Mouse (Mus musculus): Measurements from ENCODE around the gene Med16. TPM values are rescaled to one million over a fixed set of nuclear protein-coding genes. Genes with fewer than 3 reads are reported as not detected.
"Not testable (repeated sequence)": the region's sequence is repeated elsewhere in the genome, so short reads cannot be mapped to it uniquely, and the experiment has no call there.

Gene Med16
- total RNA-seq, 1 experiment from 2014 or later = 19.3 TPM

GRCm38 (mm10) chr10:79889386-79889785 lies 19.3 kb downstream of the Med16 start:
- peak; percentile 19; the same call in 1 of the 2 replicates for ATAC-seq (replicated peaks; ENCODE audit: low read depth, poor library complexity, severe bottlenecking)

GRCm38 (mm10) chr10:79886611-79887010 lies 22.1 kb downstream of the Med16 start:
- ATAC-seq (replicated peaks; ENCODE audit: low read depth, poor library complexity, severe bottlenecking) = no peak

GRCm38 (mm10) chr10:79886054-79886453 lies 22.7 kb downstream of the Med16 start, which contains the start of gene Elane:
Elane (plus strand) TSS chr10:79886247.
- ATAC-seq (replicated peaks; ENCODE audit: low read depth, poor library complexity, severe bottlenecking) = peak; percentile 24

- ATAC-seq (replicated peaks; ENCODE audit: low read depth, poor library complexity, severe bottlenecking) = not testable (repeated sequence)
Measured at GRCm38 (mm10) chr10:79884938-79885337, 23.8 kb downstream of the Med16 start.

- ATAC-seq (replicated peaks; ENCODE audit: low read depth, poor library complexity, severe bottlenecking) = peak; percentile 31; the same call in 1 of the 2 replicates
Measured at GRCm38 (mm10) chr10:79884446-79884845, 24.3 kb downstream of the Med16 start.

- peak; percentile 34 for ATAC-seq (replicated peaks; ENCODE audit: low read depth, poor library complexity, severe bottlenecking)
Measured at GRCm38 (mm10) chr10:79883297-79884084, 25.2 kb downstream of the Med16 start.

- peak; percentile 23; the same call in 1 of the 2 replicates for ATAC-seq (replicated peaks; ENCODE audit: low read depth, poor library complexity, severe bottlenecking)
Measured at GRCm38 (mm10) chr10:79881981-79882380, 26.7 kb downstream of the Med16 start.

- ATAC-seq (replicated peaks; ENCODE audit: low read depth, poor library complexity, severe bottlenecking) = no peak
Measured at GRCm38 (mm10) chr10:79880721-79881120, 28.0 kb downstream of the Med16 start.

- no peak for ATAC-seq (replicated peaks; ENCODE audit: low read depth, poor library complexity, severe bottlenecking)
Measured at GRCm38 (mm10) chr10:79879527-79879926, 29.2 kb downstream of the Med16 start.

- peak; percentile 59 for ATAC-seq (replicated peaks; ENCODE audit: low read depth, poor library complexity, severe bottlenecking)
Measured at GRCm38 (mm10) chr10:79877757-79878156, 31.0 kb downstream of the Med16 start.

- peak; percentile 34 for ATAC-seq (replicated peaks; ENCODE audit: low read depth, poor library complexity, severe bottlenecking)
Measured at GRCm38 (mm10) chr10:79877174-79877573, 31.5 kb downstream of the Med16 start.

GRCm38 (mm10) chr10:79874290-79874862 lies 34.3 kb downstream of the Med16 start, which contains the start of the genes Prtn3 and Plppr3:
Prtn3 (plus strand) TSS chr10:79874476.
Plppr3 (minus strand) TSS chr10:79874634.
- ATAC-seq (replicated peaks; ENCODE audit: low read depth, poor library complexity, severe bottlenecking) = peak; percentile 20; the same call in 1 of the 2 replicates

GRCm38 (mm10) chr10:79873715-79874289 lies 34.9 kb downstream of the Med16 start:
- ATAC-seq (replicated peaks; ENCODE audit: low read depth, poor library complexity, severe bottlenecking) = no peak

GRCm38 (mm10) chr10:79873313-79873712 lies 35.4 kb downstream of the Med16 start:
- ATAC-seq (replicated peaks; ENCODE audit: low read depth, poor library complexity, severe bottlenecking) = no peak

GRCm38 (mm10) chr10:79872862-79873261 lies 35.9 kb downstream of the Med16 start:
- ATAC-seq (replicated peaks; ENCODE audit: low read depth, poor library complexity, severe bottlenecking) = no peak

- no peak for ATAC-seq (replicated peaks; ENCODE audit: low read depth, poor library complexity, severe bottlenecking)
Measured at GRCm38 (mm10) chr10:79871845-79872244, 36.9 kb downstream of the Med16 start.

- ATAC-seq (replicated peaks; ENCODE audit: low read depth, poor library complexity, severe bottlenecking) = no peak
Measured at GRCm38 (mm10) chr10:79866601-79867000, 42.1 kb downstream of the Med16 start.

GRCm38 (mm10) chr10:79865801-79866295 lies 42.9 kb downstream of the Med16 start:
- peak; percentile 48 for ATAC-seq (replicated peaks; ENCODE audit: low read depth, poor library complexity, severe bottlenecking)

GRCm38 (mm10) chr10:79865189-79865601 lies 43.5 kb downstream of the Med16 start:
- ATAC-seq (replicated peaks; ENCODE audit: low read depth, poor library complexity, severe bottlenecking) = no peak

GRCm38 (mm10) chr10:79864351-79865188 lies 44.2 kb downstream of the Med16 start:
- no peak for ATAC-seq (replicated peaks; ENCODE audit: low read depth, poor library complexity, severe bottlenecking)

Data from common myeloid progenitor, adult 5-6 weeks (primary cell).